In the genomic region with DNA sequence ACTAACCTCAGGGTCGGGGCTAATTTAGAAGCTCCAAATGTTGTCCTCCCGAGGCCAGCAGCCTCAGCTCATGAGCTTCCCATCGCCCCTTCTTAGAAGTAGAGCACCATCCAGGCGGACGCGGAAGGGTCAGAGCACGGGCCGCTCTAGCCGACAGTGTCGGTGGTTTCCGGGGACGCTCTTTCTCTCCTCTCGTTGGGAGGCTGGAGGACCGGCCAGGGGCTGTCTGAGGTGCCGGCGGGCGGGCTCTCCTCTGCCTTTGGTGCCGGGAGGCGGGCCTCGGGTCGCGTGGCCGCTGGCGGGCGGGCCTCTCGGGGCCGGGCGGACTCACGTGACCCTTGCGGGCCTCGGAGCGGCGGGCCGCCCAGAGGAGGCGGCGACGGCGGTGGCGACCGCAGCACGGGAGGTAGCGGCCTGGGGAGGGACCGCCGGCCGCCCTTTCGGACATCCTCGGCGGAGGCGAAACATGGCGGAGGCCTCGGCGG, we compare ENCODE assay signal across 8 mouse cellular contexts. TPM values are rescaled to one million over a fixed set of nuclear protein-coding genes. Genes with fewer than 3 reads are reported as not detected.
DNase-seq lines count a peak whose midpoint lies in the region; ATAC-seq and TF ChIP-seq lines count a peak whose summit lies in the region.

A gene (minus strand): TSS at position 286 of the 485 bp plus-strand sequence.
A gene (plus strand): TSS at position 322 of the 485 bp plus-strand sequence.

- no peaks in the 10 kb centered on the region for H3K27me3 ChIP-seq in MEL (ENCODE audit: control insufficient read depth in 1 of 2, insufficient read depth in 2 of 2, low read length in 2 of 2)
- H3K27me3 ChIP-seq in cerebellum, adult 2 months (ENCODE audit: control insufficient read depth, insufficient read depth, low read length), result no peaks in the 10 kb centered on the region
- H3K27me3 ChIP-seq in lung, embryonic 16.5 days (ENCODE audit: control insufficient read depth, insufficient read depth, low read depth, low read length), result no peaks in the 10 kb centered on the region

- H3K4me2 ChIP-seq in lung, embryonic 16.5 days (ENCODE audit: low read depth, low read length), result peak within 1 kb of the TSS; percentile 73

- peak within 1 kb of the TSS; percentile 77 for H3K27ac ChIP-seq in MEL (ENCODE audit: control insufficient read depth, low read depth, low read length)
- H3K27ac ChIP-seq in cerebellum, adult 2 months (ENCODE audit: insufficient read depth, low read length), result peak within 1 kb of the TSS; percentile 83
- peak within 1 kb of the TSS; percentile 53 for H3K27ac ChIP-seq in lung, embryonic 16.5 days (ENCODE audit: low read length)

- DNase-seq in MEL (ENCODE audit: low read depth, low spot score), result peak; percentile 99
- peak; percentile 97 to 98 for DNase-seq in cerebellum, adult 2 months
- DNase-seq in forelimb bud, embryonic 11.5 days (ENCODE audit: low read depth, low spot score), result peak; percentile 87
- DNase-seq in layer of hippocampus, adult 9-10 months (ENCODE audit: low spot score), result peak; percentile 81
- peak; percentile 89 for DNase-seq in ovary, postnatal 10 days (ENCODE audit: low spot score)
- DNase-seq in thymus, postnatal 10 days (ENCODE audit: low spot score in 2 of 2), result peak; percentile 78

- WGBS in cerebellum, adult 2 months, result under 1% methylated on average over 52 of the region's 52 CpGs
- WGBS in lung, embryonic 16.5 days, result under 1% methylated on average over 35 of the region's 52 CpGs

- peak; percentile 95 to 99 for TF ChIP-seq POLR2A in MEL (IDR thresholded peaks at IDR 0.05; ENCODE audit: control insufficient read depth in 1 of 2, insufficient read depth in 1 of 2, low read depth in 1 of 2, low read length in 2 of 2, poor library complexity in 1 of 2)
- TF ChIP-seq POLR2A in cerebellum, adult 2 months (IDR thresholded peaks at IDR 0.05; ENCODE audit: borderline replicate concordance, insufficient read depth, low read length), result peak; percentile 62

- peaks cover 51% of the 10 kb centered on the region for H3K79me2 ChIP-seq in MEL (ENCODE audit: control insufficient read depth, insufficient read depth, low read length, poor library complexity)

- peaks cover 6 to 22% of the 10 kb centered on the region in 2 experiments for H3K4me1 ChIP-seq in MEL (ENCODE audit: control insufficient read depth in 1 of 2, insufficient read depth in 2 of 2, low read length in 2 of 2)
- peaks cover 13% of the 10 kb centered on the region; the same call in 1 of the 2 replicates for H3K4me1 ChIP-seq in cerebellum, adult 2 months (ENCODE audit: control insufficient read depth, insufficient read depth, low read length)
- peaks cover 15% of the 10 kb centered on the region for H3K4me1 ChIP-seq in lung, embryonic 16.5 days (replicated peaks; ENCODE audit: control insufficient read depth, insufficient read depth, low read length)

- peak; percentile 94 to 97 for ATAC-seq in hematopoietic stem cell, adult 5-6 weeks (replicated peaks in 1 of 2; ENCODE audit: insufficient read depth in 1 of 2, low FRiP score in 2 of 2, low TSS enrichment in 1 of 2, low read depth in 1 of 2, poor library complexity in 2 of 2, severe bottlenecking in 2 of 2)
- ATAC-seq in lung, embryonic 16.5 days (ENCODE audit: low read depth), result peak; percentile 100

- peaks cover 0 to 27% of the 10 kb centered on the region in 2 experiments; a peak in 2 of 4 replicates for H3K36me3 ChIP-seq in MEL (ENCODE audit: control insufficient read depth in 1 of 2, insufficient read depth in 2 of 2, low read length in 2 of 2)
- H3K36me3 ChIP-seq in lung, embryonic 16.5 days (ENCODE audit: control insufficient read depth, insufficient read depth, low read length), result peaks cover 3% of the 10 kb centered on the region; the same call in 1 of the 2 replicates

- 0 out of 6 replicates have a peak, but pooled peaks of 1 of the 3 experiments have one; percentile 0 for TF ChIP-seq CTCF in MEL (IDR thresholded peaks at IDR 0.05 in 2 of 3, conservative IDR thresholded peaks at IDR 0.05 in 1 of 3; ENCODE audit: control insufficient read depth in 1 of 3, insufficient read depth in 1 of 3, low read depth in 2 of 3, low read length in 3 of 3, poor library complexity in 1 of 3, severe bottlenecking in 1 of 3)
- no peak for TF ChIP-seq CTCF in cerebellum, adult 2 months (IDR thresholded peaks at IDR 0.05; ENCODE audit: borderline replicate concordance, insufficient read depth, low read depth, low read length)

- peak within 1 kb of the TSS; percentile 90 for H3K9ac ChIP-seq in MEL (ENCODE audit: control insufficient read depth, low read depth, low read length, poor library complexity, severe bottlenecking)
- H3K9ac ChIP-seq in lung, embryonic 16.5 days (ENCODE audit: low read length), result peak within 1 kb of the TSS; percentile 67

- no peak for TF ChIP-seq RAD21 in MEL (IDR thresholded peaks at IDR 0.05; ENCODE audit: low read depth, low read length)

- peak in 1 of 2 experiments; percentile 43; a peak in 1 of 4 replicates for TF ChIP-seq EP300 in MEL (IDR thresholded peaks at IDR 0.05; ENCODE audit: low read depth in 1 of 2, low read length in 2 of 2)

- peak within 1 kb of the TSS; percentile 95 to 97 for H3K4me3 ChIP-seq in MEL (ENCODE audit: control insufficient read depth in 1 of 2, insufficient read depth in 1 of 2, low read depth in 2 of 2, low read length in 2 of 2)
- peak within 1 kb of the TSS; percentile 81 for H3K4me3 ChIP-seq in cerebellum, adult 2 months (replicated peaks; ENCODE audit: insufficient read depth, low read depth, low read length)
- peak within 1 kb of the TSS; percentile 78 for H3K4me3 ChIP-seq in lung, embryonic 16.5 days (ENCODE audit: low read length)

- no peaks in the 10 kb centered on the region for H3K9me3 ChIP-seq in MEL (replicated peaks; ENCODE audit: insufficient read depth, low read length)
- no peaks in the 10 kb centered on the region for H3K9me3 ChIP-seq in lung, embryonic 16.5 days (ENCODE audit: control insufficient read depth, low read length)

TF ChIP-seq in MEL, 35 proteins besides CTCF, POLR2A, EP300 and RAD21 (continues in another document):
- TF ChIP-seq MYB (IDR thresholded peaks at IDR 0.05; ENCODE audit: low read depth, low read length) (0 out of 2 replicates have a peak, but pooled peaks have one; percentile 23), UBTF (IDR thresholded peaks at IDR 0.05; ENCODE audit: borderline replicate concordance, insufficient read depth, low read depth, low read length) (no peak), MYC (IDR thresholded peaks at IDR 0.05; ENCODE audit: low read depth, low read length) (peak; percentile 73; the same call in 1 of the 2 replicates), USF2 (IDR thresholded peaks at IDR 0.05; ENCODE audit: borderline replicate concordance in 1 of 2, insufficient read depth in 1 of 2, low read depth in 1 of 2, low read length in 2 of 2) (peak in 1 of 2 experiments; percentile 81; a peak in 3 of 4 replicates), TCF12 (IDR thresholded peaks at IDR 0.05; ENCODE audit: low read depth, low read length) (peak; percentile 88), MXI1 (IDR thresholded peaks at IDR 0.05; ENCODE audit: low read depth, low read length) (peak; percentile 95), TBP (IDR thresholded peaks at IDR 0.05; ENCODE audit: low read depth, low read length) (peak; percentile 92), RCOR1 (IDR thresholded peaks at IDR 0.05; ENCODE audit: low read depth, low read length) (peak; percentile 63), MEF2A (IDR thresholded peaks at IDR 0.05; ENCODE audit: extremely low read depth, insufficient replicate concordance, low read depth, low read length, poor library complexity, severe bottlenecking) (peak; percentile 45; the same call in 1 of the 2 replicates), MAZ (IDR thresholded peaks at IDR 0.05; ENCODE audit: low read depth, low read length) (no peak; the same call in 1 of the 2 replicates), ELF1 (IDR thresholded peaks at IDR 0.05; ENCODE audit: low read depth, low read length) (peak; percentile 100), NELFE (IDR thresholded peaks at IDR 0.05; ENCODE audit: low read depth, low read length) (peak; percentile 96), MAX (IDR thresholded peaks at IDR 0.05; ENCODE audit: low read length) (peak; percentile 90), POLR2AphosphoS5 (IDR thresholded peaks at IDR 0.05; ENCODE audit: borderline replicate concordance, low read depth, low read length) (no peak), SIN3A (IDR thresholded peaks at IDR 0.05; ENCODE audit: low read length) (peak; percentile 99), POLR2AphosphoS2 (IDR thresholded peaks at IDR 0.05; ENCODE audit: low read length) (peak; percentile 99), GABPA (IDR thresholded peaks at IDR 0.05; ENCODE audit: low read depth, low read length) (peak; percentile 93; the same call in 1 of the 2 replicates), ZKSCAN1 (IDR thresholded peaks at IDR 0.05; ENCODE audit: low read depth, low read length) (no peak), JUND (IDR thresholded peaks at IDR 0.05; ENCODE audit: low read depth, low read length) (no peak), HCFC1 (IDR thresholded peaks at IDR 0.05; ENCODE audit: low read depth, low read length) (peak; percentile 98), E2F4 (IDR thresholded peaks at IDR 0.05; ENCODE audit: borderline replicate concordance, low read depth, low read length) (no peak), NRF1 (IDR thresholded peaks at IDR 0.05; ENCODE audit: insufficient read depth, low read depth, low read length, poor library complexity, severe bottlenecking) (0 out of 2 replicates have a peak, but pooled peaks have one; percentile 17), ZC3H11A (IDR thresholded peaks at IDR 0.05; ENCODE audit: low read depth, low read length) (no peak), CHD2 (IDR thresholded peaks at IDR 0.05; ENCODE audit: low read length) (no peak), MAFK (IDR thresholded peaks at IDR 0.05; ENCODE audit: borderline replicate concordance, low read depth, low read length) (no peak)

RNA-seq across cellular contexts. Expression of the first gene that starts in this region (rescaled TPM):
- total RNA-seq in MEL (2012; rRNA removed), result 48.3 and 53.1 TPM in 2 replicates
- 100 to 1,000 TPM; 122 to 224 TPM for polyA plus RNA-seq in MEL (2012; ENCODE audit: insufficient read depth in 1 of 2, insufficient read length in 2 of 2, low read depth in 1 of 2, low replicate concordance in 2 of 2, missing spikeins in 1 of 2)
- polyA plus RNA-seq in cerebellum, adult 2 months (2012; rRNA removed), result 42.9 and 47.1 TPM in 2 replicates
- total RNA-seq in hematopoietic stem cell, adult 5-6 weeks (2017), result 23.1 and 24.8 TPM in 2 replicates
- polyA plus RNA-seq in lung, embryonic 16.5 days (2015; fragmentation: Nextera tagmentation; extraction: Ambion mirVana), result 35.6 and 35.7 TPM in 2 replicates

RNA-seq across cellular contexts. Expression of the second gene that starts in this region (rescaled TPM):
- 43.2 and 52.2 TPM in 2 replicates for total RNA-seq in MEL (2012; rRNA removed)
- 10 to 100 TPM; 66.1 to 71.8 TPM for polyA plus RNA-seq in MEL (2012; ENCODE audit: insufficient read depth in 1 of 2, insufficient read length in 2 of 2, low read depth in 1 of 2, low replicate concordance in 2 of 2, missing spikeins in 1 of 2)
- 57.0 and 58.8 TPM in 2 replicates for polyA plus RNA-seq in cerebellum, adult 2 months (2012; rRNA removed)
- total RNA-seq in hematopoietic stem cell, adult 5-6 weeks (2017), result 78.4 and 100 TPM in 2 replicates
- 45.7 and 47.8 TPM in 2 replicates for polyA plus RNA-seq in lung, embryonic 16.5 days (2015; fragmentation: Nextera tagmentation; extraction: Ambion mirVana)

Comparison
In these comparisons a context has a peak if more than half of its experiments do, and no peak if none do; other contexts are left out.
1. Peak in every context shown above with its lines: DNase-seq, ATAC-seq, H3K4me3 ChIP-seq and H3K27ac ChIP-seq.